Mouse (Mus musculus) ovary, adult 18-20 months (tissue): ENCODE measurements around the gene Pyroxd1.
"Not testable (repeated sequence)": the region's sequence is repeated elsewhere in the genome, so short reads cannot be mapped to it uniquely, and the experiment has no call there.

ENCODE experiments used
- DNase-seq: peaks from one replicate; pipeline ENCODE4 v3.0.0; 2022; ENCODE audit warnings: low spot score, mixed read lengths

The Pyroxd1 gene

GRCm38 (mm10) chr6:142345440-142346038 is at the start of gene Pyroxd1:
Gene Pyroxd1, plus strand, starts transcription at chr6:142345654.
- peak; percentile 71 for DNase-seq

DNA sequence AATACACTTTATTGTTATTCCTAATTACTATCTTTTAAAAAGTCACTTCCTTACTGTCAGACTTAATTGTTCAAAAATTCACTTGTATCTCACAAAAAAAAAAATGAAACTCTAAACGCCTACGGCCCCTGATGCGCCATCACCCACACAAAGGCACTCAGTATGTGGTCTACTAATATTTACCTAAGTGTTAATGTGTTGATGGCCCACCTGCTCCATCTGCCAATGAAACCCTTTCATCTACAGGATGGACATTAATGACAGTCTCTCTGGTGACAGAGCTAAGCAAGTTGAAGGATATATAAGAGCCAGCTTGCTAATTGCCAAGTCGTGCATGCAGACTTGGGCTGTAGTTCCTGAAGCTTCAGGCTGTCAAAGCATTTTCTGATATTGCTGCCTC is 47.4 kb upstream of the Pyroxd1 start, which contains the start of gene Iapp:
Iapp (plus strand) TSS at position 326 of the 400 bp plus-strand sequence.
- no peak for DNase-seq

GRCm38 (mm10) chr6:142305076-142305475 is 40.4 kb upstream of the Pyroxd1 start:
- no peak for DNase-seq

GRCm38 (mm10) chr6:142314285-142314684 is 31.2 kb upstream of the Pyroxd1 start:
- DNase-seq, result no peak

DNA sequence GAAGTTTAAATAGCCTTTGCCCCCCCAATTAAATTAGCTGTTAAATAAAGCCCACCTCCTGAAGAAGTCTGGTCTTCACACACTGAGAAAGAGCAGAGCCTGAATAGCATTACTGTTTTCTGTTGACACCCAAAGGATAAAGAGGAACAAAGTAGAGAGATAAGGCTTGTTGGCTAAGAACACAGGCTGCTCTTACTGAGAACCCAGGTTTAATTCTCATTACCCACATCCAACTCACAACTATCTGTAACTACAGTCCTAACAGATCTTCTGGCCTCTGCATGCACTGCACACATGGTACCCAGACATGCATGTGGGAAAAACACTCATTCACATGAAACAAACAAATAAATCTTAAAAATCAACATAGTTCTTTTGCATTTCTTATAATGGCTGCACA is 28.3 kb upstream of the Pyroxd1 start:
- no peak for DNase-seq

- DNase-seq, result no peak
Measured at GRCm38 (mm10) chr6:142322881-142323280, 22.6 kb upstream of the Pyroxd1 start, which contains the start of gene Slco1a5. Gene Slco1a5, minus strand, starts transcription at chr6:142322981.

DNA sequence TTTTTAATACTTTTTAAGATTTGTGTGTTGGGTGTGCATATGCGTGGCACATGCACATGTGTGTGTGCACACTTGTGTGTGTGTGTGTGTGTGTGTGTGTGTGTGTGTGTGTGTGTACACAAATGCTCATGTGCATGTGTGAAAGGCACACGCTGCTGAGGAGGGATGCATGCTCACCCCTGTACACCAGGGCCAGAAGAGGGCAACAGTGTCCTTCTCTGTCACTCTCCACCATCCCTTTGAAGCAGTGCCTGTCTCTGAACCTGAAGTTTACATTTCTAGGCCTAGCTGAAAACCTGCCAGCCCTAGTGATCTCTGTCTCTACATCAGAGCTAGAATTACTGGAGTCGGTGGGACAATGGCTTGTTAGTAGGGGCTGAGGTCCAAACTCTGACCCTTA is 18.9 kb upstream of the Pyroxd1 start:
- DNase-seq, result no peak

GRCm38 (mm10) chr6:142329201-142329600 is 16.3 kb upstream of the Pyroxd1 start:
- no peak for DNase-seq

- DNase-seq, result no peak
Measured at GRCm38 (mm10) chr6:142338961-142339360, 6.5 kb upstream of the Pyroxd1 start.

GRCm38 (mm10) chr6:142339576-142339975 is 5.9 kb upstream of the Pyroxd1 start:
- no peak for DNase-seq

GRCm38 (mm10) chr6:142343561-142343960 is 1.9 kb upstream of the Pyroxd1 start:
- no peak for DNase-seq

DNA sequence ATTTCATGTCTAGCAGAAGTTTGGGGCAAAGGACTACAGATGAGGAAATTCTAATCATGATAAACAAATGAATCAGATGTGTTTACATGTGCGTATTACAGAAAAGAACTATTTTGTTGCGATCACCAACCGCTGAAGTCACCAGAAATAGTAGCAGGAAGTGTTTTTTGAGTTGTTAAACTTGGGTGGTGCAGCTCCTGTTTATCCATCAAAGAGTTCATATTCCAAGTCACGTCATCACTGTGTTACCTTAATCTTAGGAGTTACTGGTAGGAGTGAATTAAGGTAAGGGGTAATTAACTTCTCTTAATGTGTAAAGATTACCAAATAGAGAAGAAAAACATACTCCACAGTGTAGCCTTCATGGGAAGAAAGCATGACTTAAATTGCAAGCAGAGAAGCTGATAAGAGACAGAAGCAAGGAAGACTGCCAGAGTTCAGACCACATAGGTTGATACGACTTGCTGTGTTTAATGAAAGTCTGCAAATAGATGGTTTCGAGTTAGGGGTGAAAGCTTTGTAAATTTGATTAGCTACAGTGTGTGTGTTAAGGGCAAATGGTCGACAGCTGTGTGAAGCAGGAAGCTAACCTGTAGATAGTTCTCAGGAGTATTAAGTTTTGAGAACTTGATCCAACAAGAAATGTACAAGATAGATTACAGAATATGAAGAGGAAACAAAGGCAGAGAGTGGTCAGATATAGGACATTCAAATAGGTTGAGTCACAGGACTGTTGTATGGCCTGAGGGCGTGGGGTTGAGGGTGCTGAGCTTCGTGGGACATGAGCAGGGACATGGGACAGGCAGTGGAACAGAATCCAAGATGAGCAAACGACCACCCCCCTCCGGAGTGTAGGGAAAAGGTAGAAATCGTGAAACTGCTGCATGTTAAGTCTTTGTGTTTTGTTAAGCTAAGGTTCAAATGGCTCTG is 992 bp downstream of the Pyroxd1 start:
- DNase-seq, result no peak

DNA sequence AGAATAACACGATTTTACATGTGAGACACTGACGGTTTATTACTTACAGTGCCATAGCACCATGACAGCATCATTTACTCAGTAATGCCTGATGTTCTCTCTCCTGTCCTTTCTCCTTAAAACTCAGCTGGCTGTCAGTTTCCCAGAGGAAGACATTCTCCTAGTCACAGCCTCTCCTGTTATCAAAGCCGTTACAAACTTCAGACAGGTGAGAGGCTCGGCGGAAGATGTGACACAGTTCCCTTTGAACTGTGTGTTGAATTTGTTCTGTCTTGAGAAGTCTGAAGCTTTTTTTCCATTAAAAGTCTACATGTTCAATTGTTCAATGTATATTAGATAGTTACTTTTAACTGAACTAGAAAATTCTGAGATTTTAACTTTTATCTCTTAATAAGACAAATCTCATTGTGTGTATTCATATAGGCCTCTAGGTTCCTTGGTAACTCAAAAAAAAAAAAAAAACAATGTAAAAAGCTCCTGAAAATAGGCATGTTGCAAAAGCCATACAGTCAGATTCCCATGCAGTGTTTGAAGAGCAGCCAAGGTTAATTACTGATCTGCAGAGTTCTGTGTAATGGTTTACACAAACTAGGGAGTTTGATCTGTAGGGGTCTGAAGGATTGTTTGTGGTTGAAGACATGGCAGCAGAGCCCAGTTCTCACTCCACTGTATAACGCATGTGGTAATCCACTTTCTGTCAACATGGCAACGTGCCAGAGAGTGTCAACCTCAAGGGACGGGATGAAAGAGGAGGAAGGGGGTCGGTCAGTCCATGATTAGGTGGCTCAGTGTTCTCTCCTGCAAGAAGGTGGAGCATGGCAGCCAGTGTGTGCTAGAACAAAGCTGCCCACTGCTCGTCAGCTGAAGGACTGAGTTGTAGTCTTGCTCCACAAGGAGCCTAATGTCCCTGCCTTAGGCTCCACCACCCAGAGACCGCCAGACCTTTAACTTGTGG is 2.3 kb downstream of the Pyroxd1 start:
- no peak for DNase-seq

DNA sequence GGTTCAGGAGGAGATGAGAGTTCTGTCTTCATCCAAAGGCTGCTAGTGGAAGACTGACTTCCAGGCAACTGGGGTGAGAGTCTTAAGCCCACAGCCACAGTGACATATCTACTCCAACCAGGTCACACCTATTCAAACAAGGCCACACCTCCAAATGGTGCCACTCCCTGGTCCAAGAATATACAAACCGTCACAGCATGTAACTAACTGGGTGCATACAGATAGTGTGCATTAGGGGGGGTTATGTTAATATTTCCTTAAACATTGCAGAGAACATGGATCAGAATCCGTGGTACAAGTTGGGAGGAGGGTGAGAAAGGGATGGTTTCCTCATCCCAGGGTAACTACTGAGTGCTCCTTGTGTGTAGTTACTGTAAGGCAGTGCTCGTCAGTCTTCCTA is 6.6 kb downstream of the Pyroxd1 start:
- not testable (repeated sequence) for DNase-seq

DNA sequence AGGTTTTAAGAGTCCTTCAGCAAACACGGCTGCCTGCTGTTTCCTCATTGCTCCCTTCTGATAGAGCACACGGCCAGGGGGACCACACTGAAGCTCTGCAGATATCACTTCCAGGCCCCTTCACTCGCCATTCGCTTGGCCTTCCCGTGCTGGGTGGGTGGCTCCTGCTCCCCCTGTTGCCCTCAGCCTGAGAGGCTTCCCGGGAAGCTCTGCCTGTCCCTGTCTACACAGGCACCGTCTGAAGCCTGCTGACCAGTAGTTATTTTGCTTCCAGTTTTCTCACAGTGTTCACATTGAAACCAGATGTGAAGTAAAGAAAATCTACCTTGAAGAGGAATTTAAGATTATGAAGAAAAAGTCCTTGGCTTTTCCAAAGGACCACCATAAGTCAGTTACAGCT is 11.7 kb downstream of the Pyroxd1 start:
- no peak for DNase-seq

DNA sequence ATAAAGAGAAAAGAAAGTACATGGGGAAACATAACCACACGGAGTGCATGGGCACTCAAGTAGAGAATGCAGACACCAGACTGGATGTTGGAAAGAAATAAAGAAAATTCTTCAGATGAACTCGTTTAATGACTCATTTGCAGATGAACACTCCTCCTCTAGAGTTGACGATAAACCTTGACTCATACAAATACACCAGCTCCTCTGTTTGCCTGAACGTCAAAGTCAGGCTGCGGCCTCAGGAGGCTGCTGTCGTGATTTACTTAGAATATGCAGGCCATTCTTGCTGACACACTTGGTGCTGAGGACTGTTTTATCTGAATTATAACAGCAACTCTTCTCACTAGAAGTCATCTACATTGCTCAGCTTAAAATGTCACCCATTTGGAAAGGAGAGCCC is 16.6 kb downstream of the Pyroxd1 start:
- no peak for DNase-seq

- no peak for DNase-seq
Measured at GRCm38 (mm10) chr6:142363019-142363576, 17.6 kb downstream of the Pyroxd1 start.

- DNase-seq, result no peak
Measured at GRCm38 (mm10) chr6:142365742-142366472, 20.5 kb downstream of the Pyroxd1 start.

DNA sequence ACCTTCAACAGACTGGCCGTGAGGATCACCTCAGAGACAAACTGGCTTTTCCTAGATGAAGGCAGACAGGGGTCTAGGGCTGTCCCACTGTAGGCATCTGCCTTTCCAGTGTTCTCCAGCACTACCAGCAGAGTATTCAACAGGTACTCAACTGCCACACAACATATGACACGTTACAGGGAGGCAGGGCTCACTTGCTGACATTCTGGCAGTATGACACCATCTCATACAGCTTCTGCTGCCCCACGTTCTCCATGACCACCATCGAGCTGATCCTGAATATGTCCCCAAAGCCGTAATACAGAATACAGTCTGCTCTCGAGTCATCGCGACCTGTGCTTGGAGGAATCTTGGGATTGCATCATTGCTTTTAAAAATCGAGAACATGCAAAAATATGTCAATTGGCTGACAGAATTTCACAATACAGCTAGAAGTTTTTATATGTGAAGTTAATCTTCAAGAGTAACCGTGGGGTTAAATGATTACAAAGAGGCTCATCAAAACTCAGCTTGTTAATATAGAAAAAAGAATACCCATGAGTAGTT is 21.1 kb downstream of the Pyroxd1 start:
- DNase-seq, result no peak

DNA sequence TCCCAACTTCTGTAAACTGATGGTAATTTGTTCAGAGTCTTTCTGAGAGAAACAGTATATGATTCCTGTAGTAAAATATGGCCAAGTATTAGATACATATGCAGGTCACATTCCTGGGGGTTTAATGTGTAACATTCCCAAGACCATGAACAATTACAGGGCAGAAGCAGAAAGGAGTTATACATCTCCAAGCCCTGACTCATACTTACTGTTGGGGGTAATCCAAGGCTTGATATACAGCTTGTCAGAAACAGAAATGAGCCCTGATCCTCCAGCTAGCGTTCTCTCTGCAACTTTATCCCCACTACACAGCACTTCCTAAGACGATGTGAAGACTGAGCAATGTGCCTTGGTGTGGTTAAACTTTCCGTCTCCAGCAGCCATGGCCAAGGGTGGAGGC is 22.1 kb downstream of the Pyroxd1 start:
- DNase-seq, result no peak

DNA sequence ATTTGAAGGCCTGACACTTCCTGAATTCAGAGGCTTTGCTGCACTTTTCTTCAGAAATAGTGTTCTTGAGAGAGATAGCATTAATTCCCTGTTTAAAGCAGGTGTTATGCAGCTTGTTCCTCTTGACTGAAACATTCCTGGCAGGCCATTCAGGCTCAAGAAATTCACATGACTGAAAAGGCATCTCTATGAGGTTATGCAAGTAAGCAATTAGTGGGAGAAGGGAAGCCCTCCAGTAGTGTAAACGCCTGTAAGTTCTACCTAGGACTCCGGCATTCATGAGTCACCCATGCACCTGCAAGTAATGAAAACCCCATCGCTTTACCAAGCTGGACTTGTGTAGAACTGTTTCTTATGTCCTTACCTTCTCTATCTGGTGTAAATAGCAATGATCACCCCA is 24.1 kb downstream of the Pyroxd1 start:
- no peak for DNase-seq
